Mouse (Mus musculus) ES-E14 (cell line): Measurements from ENCODE around the gene Il12b. TPM values are rescaled to one million over a fixed set of nuclear protein-coding genes. Genes with fewer than 3 reads are reported as not detected.

Experiments
- DNase-seq: peaks from one replicate; pipeline ENCODE4 v3.0.0-alpha.2; 2013; ENCODE audit warnings: low read depth, low spot score
- H3K27ac ChIP-seq: 2 replicates; pipeline ENCODE4 v1.5.1; 2012; ENCODE audit warnings: low read depth, mild to moderate bottlenecking, low read length, moderate library complexity, mixed read lengths; ENCODE audit not compliant: poor library complexity, insufficient read depth, severe bottlenecking
- H3K36me3 ChIP-seq: 2 replicates; pipeline ENCODE4 v1.6.1; 2012; ENCODE audit warnings: mild to moderate bottlenecking, low read length, moderate library complexity, mixed read lengths; ENCODE audit not compliant: control insufficient read depth, poor library complexity, insufficient read depth, severe bottlenecking
- H3K4me1 ChIP-seq, 2 experiments: fragments of 150-350 bp in 1 of 2; sonication (generic) in 1 of 2; 2 replicates each; pipeline ENCODE4 v1.6.1; 2012; ENCODE audit warnings: low read length in 2 of 2, mild to moderate bottlenecking in 1 of 2, mixed read lengths in 1 of 2; ENCODE audit not compliant: control insufficient read depth in 2 of 2, insufficient read depth in 2 of 2, poor library complexity in 1 of 2
- H3K4me3 ChIP-seq, 2 experiments: fragments of 150-350 bp in 1 of 2; sonication (generic) in 1 of 2; 2 replicates each; pipeline ENCODE4 v1.5.1; 2012; ENCODE audit warnings: low read length in 2 of 2, low read depth in 1 of 2, mild to moderate bottlenecking in 1 of 2, mixed read lengths in 1 of 2; ENCODE audit not compliant: insufficient read depth in 1 of 2, poor library complexity in 1 of 2, severe bottlenecking in 1 of 2
- H3K9ac ChIP-seq: 2 replicates; pipeline ENCODE4 v1.6.1; 2012; ENCODE audit warnings: low read depth, mild to moderate bottlenecking, low read length, mixed read lengths; ENCODE audit not compliant: poor library complexity, insufficient read depth, severe bottlenecking
- H3K9me3 ChIP-seq: fragments of 150-350 bp; sonication (generic); 2 replicates; pipeline ENCODE4 v1.6.1; 2012; ENCODE audit warnings: low read depth, mild to moderate bottlenecking, low read length; ENCODE audit not compliant: control insufficient read depth, insufficient read depth
- CHD2 ChIP-seq: IDR thresholded peaks from 2 replicates; pipeline ENCODE4 v1.6.1; 2014; ENCODE audit warnings: mild to moderate bottlenecking, low read depth, low read length, inconsistent platforms
- HCFC1 ChIP-seq: IDR thresholded peaks from 2 replicates; pipeline ENCODE4 v1.6.1; 2012; ENCODE audit warnings: low read length, inconsistent platforms, borderline replicate concordance; ENCODE audit not compliant: insufficient read depth
- MAFK ChIP-seq: IDR thresholded peaks from 2 replicates; pipeline ENCODE4 v1.6.1; 2014; ENCODE audit warnings: mild to moderate bottlenecking, low read depth, low read length, inconsistent platforms; ENCODE audit not compliant: insufficient read depth
- ZC3H11A ChIP-seq: IDR thresholded peaks from 2 replicates; pipeline ENCODE4 v1.6.1; 2012; ENCODE audit warnings: low read depth, mild to moderate bottlenecking, inconsistent platforms, low read length, borderline replicate concordance
- ZNF384 ChIP-seq: IDR thresholded peaks from 2 replicates; pipeline ENCODE4 v1.6.1; 2012; ENCODE audit warnings: low read depth, low read length, inconsistent platforms
- in situ Hi-C, 2 experiments: fragments of 600-800 bp; cut with MboI; formaldehyde crosslinking; loops; one replicate each; pipeline ENCODE4 v1.15.1; 2025; ENCODE audit warnings: low sequenced_read_pairs in 2 of 2, inconsistent platforms in 1 of 2; ENCODE audit not compliant: unreplicated experiment in 2 of 2
- total RNA-seq: library from RNA; depleted of rRNA; stranded (reverse); fragments of 300-350 nt; gene quantifications from 2 replicates; pipeline ENCODE4 v1.2.3, GENCODE M21; 2012

Gene Il12b
- total RNA-seq, 1 experiment: not detected

DNA sequence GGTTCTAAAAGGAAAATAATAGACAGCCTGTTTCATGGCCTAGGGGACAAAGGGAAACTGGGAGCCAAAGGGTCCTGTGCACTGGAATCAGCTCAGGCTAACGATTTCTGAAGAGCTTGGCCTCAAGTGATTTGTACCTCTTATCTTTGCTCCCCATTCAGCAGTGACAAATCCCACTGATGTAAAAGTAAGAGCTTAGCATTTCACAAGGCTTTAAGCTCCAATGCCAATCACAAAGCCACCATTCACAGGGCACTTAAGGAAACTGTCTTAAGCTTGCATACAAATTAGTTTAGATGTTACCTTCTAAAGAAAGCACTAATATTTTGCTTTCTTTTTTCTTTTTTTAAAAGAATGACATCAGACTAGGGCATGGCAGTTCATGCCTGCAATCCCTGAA lies 6.1 kb downstream of the Il12b start:
- no peak overlapping the region for H3K27ac ChIP-seq
- TF ChIP-seq HCFC1 (no peak), ZNF384 (no peak), CHD2 (no peak), MAFK (no peak), ZC3H11A (no peak)
- no peak overlapping the region for H3K4me3 ChIP-seq
- no peak overlapping the region for H3K9ac ChIP-seq
- no peaks in the 10 kb centered on the region for H3K4me1 ChIP-seq
- in situ Hi-C loops: no loop called here
- no peak for DNase-seq
- no peaks in the 10 kb centered on the region for H3K36me3 ChIP-seq
- no peaks in the 10 kb centered on the region for H3K9me3 ChIP-seq

DNA sequence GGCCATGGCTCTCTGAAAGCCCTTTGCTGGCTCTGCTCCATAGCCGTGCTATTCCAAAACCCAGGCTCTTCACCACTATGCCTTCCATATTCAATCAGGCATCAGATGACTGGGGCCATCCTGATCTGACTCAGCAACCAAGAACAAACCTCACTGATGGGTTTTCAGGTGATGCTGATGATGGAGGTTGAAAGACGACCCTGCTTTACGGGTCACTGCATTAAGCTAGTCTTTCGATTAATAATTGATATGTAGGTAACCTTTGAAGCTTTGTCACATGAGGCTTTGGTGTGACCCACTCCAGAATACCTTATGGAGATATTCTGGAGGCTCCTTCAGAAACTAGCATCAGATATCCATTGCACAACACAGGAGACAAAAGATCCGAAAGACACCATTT lies 6.6 kb downstream of the Il12b start:
- H3K27ac ChIP-seq: no peak overlapping the region
- no peak for TF ChIP-seq MAFK
- no peak for TF ChIP-seq ZC3H11A
- TF ChIP-seq ZNF384: no peak
- TF ChIP-seq CHD2: no peak
- no peak for TF ChIP-seq HCFC1
- in situ Hi-C loops: no loop called here
- no peaks in the 10 kb centered on the region for H3K36me3 ChIP-seq
- no peaks in the 10 kb centered on the region for H3K9me3 ChIP-seq
- no peak for DNase-seq
- H3K4me3 ChIP-seq: no peak overlapping the region
- H3K9ac ChIP-seq: no peak overlapping the region
- no peaks in the 10 kb centered on the region for H3K4me1 ChIP-seq

DNA sequence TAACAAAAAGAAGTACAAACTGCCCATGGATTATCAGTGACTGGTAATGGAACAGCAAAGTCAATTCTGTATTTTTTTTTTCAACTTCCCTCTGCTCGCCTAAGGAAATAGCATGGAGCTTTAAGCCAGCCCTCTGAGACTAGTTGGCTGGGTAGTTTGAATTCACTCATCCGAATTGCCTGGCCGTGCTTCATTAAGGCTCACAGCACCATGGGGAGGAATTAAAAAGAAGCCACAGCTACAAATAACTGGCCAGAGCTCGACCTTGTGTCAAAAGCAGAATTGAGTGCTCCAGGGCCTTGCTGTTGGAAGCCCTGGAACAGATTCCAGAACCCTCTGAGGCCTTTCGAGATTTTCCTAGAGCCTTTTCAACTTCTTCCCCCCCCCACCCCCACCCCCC lies 8.8 kb downstream of the Il12b start:
- no peak for TF ChIP-seq CHD2
- no peak for TF ChIP-seq ZNF384
- no peak for TF ChIP-seq HCFC1
- no peak for TF ChIP-seq MAFK
- TF ChIP-seq ZC3H11A: no peak
- DNase-seq: no peak
- in situ Hi-C loops: no loop called here

DNA sequence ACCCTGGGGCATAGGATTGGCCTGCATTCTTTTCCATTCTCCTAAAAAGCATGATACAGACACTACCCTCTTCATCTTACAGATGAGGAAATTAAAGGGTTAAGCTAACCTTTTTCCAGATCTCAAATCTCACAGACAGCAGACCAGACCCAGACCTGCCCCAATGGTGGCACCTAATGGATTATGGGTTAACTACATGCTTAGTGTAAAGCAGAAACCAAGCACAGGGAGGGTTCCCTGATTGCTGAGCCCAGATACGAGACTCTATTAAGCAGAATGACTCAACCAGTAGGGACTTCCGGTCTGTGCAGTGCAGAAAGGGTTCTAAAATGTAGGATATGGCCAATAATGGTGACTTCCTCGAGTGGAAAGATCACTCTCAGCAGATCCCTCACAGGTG lies 10.6 kb downstream of the Il12b start:
- Histone ChIP-seq H3K9me3 (no peaks in the 10 kb centered on the region), H3K36me3 (no peaks in the 10 kb centered on the region), H3K27ac (no peak overlapping the region), H3K9ac (no peak overlapping the region), H3K4me1 (no peaks in the 10 kb centered on the region), H3K4me3 (no peak overlapping the region)
- in situ Hi-C loops: no loop called here
- no peak for TF ChIP-seq ZC3H11A
- no peak for TF ChIP-seq ZNF384
- no peak for TF ChIP-seq MAFK
- no peak for DNase-seq

More for the DNA sequence above, 8.8 kb downstream of the Il12b start:
- Histone ChIP-seq H3K36me3 (no peaks in the 10 kb centered on the region), H3K9ac (no peak overlapping the region), H3K4me3 (no peak overlapping the region), H3K4me1 (no peaks in the 10 kb centered on the region), H3K27ac (no peak overlapping the region), H3K9me3 (no peaks in the 10 kb centered on the region)

DNA sequence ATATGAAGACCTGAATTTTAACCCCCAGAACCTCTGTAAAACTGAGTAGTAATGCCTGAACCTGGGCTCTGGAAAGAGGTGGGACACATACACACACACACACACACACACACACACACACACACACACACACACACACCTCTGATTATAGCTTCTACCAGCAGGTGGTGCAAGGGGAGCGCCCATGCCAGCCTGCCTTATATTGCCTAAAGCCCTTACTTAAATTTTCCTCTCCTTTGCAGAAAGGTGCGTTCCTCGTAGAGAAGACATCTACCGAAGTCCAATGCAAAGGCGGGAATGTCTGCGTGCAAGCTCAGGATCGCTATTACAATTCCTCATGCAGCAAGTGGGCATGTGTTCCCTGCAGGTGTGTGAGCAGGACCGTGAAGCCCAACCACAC lies 12.4 kb downstream of the Il12b start:
- H3K4me1 ChIP-seq: no peaks in the 10 kb centered on the region
- TF ChIP-seq CHD2 (no peak), MAFK (no peak), HCFC1 (no peak), ZNF384 (no peak), ZC3H11A (no peak)
- in situ Hi-C loops: no loop called here
- no peaks in the 10 kb centered on the region for H3K9me3 ChIP-seq
- no peak overlapping the region for H3K9ac ChIP-seq
- no peak overlapping the region for H3K27ac ChIP-seq
- no peak for DNase-seq
- no peaks in the 10 kb centered on the region for H3K36me3 ChIP-seq
- H3K4me3 ChIP-seq: no peak overlapping the region
